Mouse (Mus musculus) stomach, embryonic 15.5 days (tissue): ENCODE measurements at regions not wholly inside any gene's neighbourhood (a gene's known extent, or its start where the extent isn't known, plus 50 kb on each side); places are given as distances from the start of the nearest gene placed in this dataset.

Experiments used
- ATAC-seq: fragments of 200-750 bp; cut with Nextera tagmentation; 2 replicates; pipeline ENCODE4 v1.8.0; 2017; ENCODE audit warnings: low read depth, moderate number of reproducible peaks, moderate TSS enrichment; ENCODE audit not compliant: insufficient read depth, low FRiP score
- H3K27ac ChIP-seq: fragments of 300-500 bp; sonication (generic); 2 replicates; pipeline ENCODE4 v1.5.1; 2015; ENCODE audit warnings: mild to moderate bottlenecking, inconsistent platforms
- H3K27me3 ChIP-seq: fragments of 300-500 bp; sonication (generic); replicated peaks from 2 replicates; pipeline ENCODE4 v1.6.1; 2015; ENCODE audit warnings: inconsistent platforms
- H3K36me3 ChIP-seq: fragments of 300-500 bp; sonication (generic); 2 replicates; pipeline ENCODE4 v1.6.1; 2015; ENCODE audit warnings: inconsistent platforms
- H3K4me1 ChIP-seq: fragments of 300-500 bp; sonication (generic); 2 replicates; pipeline ENCODE4 v1.6.1; 2015; ENCODE audit warnings: inconsistent platforms
- H3K4me2 ChIP-seq: fragments of 300-500 bp; sonication (generic); 2 replicates; pipeline ENCODE4 v1.6.1; 2015; ENCODE audit warnings: mild to moderate bottlenecking, inconsistent platforms
- H3K4me3 ChIP-seq: fragments of 300-500 bp; sonication (generic); replicated peaks from 2 replicates; pipeline ENCODE4 v1.5.1; 2015; ENCODE audit warnings: inconsistent platforms
- H3K9ac ChIP-seq: fragments of 300-500 bp; sonication (generic); 2 replicates; pipeline ENCODE4 v1.6.1; 2015; ENCODE audit warnings: inconsistent platforms
- H3K9me3 ChIP-seq: fragments of 300-500 bp; sonication (generic); 2 replicates; pipeline ENCODE4 v1.6.1; 2016; ENCODE audit warnings: inconsistent platforms
- WGBS: fragments of 180-500 bp; shearing (Covaris S2); methylation state at CpG from one replicate; pipeline ENCODE4 v1.1.7; 2015; 5-methylcytosine and 5-hydroxymethylcytosine counted together

DNA sequence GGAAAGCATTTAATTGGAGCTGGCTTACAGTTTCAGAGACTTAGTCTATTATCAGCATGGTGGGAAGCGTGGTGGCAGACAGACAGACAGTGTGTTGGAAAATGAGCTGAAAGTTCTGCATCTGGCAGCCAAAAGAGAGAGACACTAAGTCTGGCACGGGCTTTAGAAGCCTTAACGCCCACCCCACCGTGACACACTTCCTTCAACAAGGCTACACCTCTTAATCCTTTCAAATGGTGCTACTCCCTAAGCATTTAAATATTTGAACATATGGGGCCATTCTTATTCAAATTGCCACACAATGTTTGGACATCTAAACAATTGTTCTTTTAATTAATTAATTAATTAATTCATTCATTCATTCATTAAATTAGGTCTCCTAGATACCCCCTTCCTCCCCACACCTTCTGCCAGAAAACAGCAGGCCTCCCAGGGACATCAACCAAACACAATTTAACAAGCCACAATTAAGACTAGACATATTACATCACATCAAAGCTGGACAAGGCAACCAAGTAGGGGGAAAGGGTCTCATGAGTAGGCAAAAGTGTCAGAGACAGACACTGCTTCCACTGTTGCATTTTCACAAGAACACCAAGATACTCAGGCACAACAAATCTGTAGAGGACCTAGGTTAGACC, 135.4 kb upstream of the Ptbp2 start:
- Histone ChIP-seq H3K36me3 (no peaks in the 10 kb centered on the region), H3K4me2 (no peak overlapping the region), H3K9me3 (no peaks in the 10 kb centered on the region), H3K27me3 (no peaks in the 10 kb centered on the region), H3K27ac (no peak overlapping the region), H3K4me1 (no peaks in the 10 kb centered on the region), H3K9ac (no peak overlapping the region), H3K4me3 (no peak overlapping the region)
- ATAC-seq = no peak
- WGBS = 82% methylated on average over 4 of the region's 4 CpGs

- no peak for ATAC-seq
- H3K9me3 ChIP-seq = no peaks in the 10 kb centered on the region
- H3K27me3 ChIP-seq = no peaks in the 10 kb centered on the region
- no peaks in the 10 kb centered on the region for H3K36me3 ChIP-seq
- 56% methylated on average over 4 of the region's 4 CpGs for WGBS
- H3K27ac ChIP-seq = no peak overlapping the region
- no peak overlapping the region for H3K4me2 ChIP-seq
- no peak overlapping the region for H3K4me3 ChIP-seq
- H3K4me1 ChIP-seq = no peaks in the 10 kb centered on the region
- no peak overlapping the region for H3K9ac ChIP-seq
These were observed 132.0 kb upstream of the Ptbp2 start for GRCm38 (mm10) chr3:119915984-119916865.

- WGBS = 46% methylated on average over 7 of the region's 8 CpGs
- Histone ChIP-seq H3K4me3 (no peak overlapping the region), H3K4me1 (no peaks in the 10 kb centered on the region), H3K4me2 (no peak overlapping the region), H3K9me3 (no peaks in the 10 kb centered on the region), H3K36me3 (no peaks in the 10 kb centered on the region), H3K27me3 (no peaks in the 10 kb centered on the region), H3K27ac (no peak overlapping the region), H3K9ac (no peak overlapping the region)
- ATAC-seq = no peak
These were observed 127.3 kb upstream of the Ptbp2 start for GRCm38 (mm10) chr3:119911532-119911931.

- ATAC-seq = no peak
- Histone ChIP-seq H3K4me2 (no peak overlapping the region), H3K9me3 (no peaks in the 10 kb centered on the region), H3K4me3 (no peak overlapping the region), H3K27me3 (no peaks in the 10 kb centered on the region), H3K27ac (no peak overlapping the region), H3K9ac (no peak overlapping the region), H3K4me1 (no peaks in the 10 kb centered on the region), H3K36me3 (no peaks in the 10 kb centered on the region)
- WGBS = 75% methylated on average over 3 of the region's 3 CpGs
These were observed 120.0 kb upstream of the Ptbp2 start for GRCm38 (mm10) chr3:119904244-119904643.

DNA sequence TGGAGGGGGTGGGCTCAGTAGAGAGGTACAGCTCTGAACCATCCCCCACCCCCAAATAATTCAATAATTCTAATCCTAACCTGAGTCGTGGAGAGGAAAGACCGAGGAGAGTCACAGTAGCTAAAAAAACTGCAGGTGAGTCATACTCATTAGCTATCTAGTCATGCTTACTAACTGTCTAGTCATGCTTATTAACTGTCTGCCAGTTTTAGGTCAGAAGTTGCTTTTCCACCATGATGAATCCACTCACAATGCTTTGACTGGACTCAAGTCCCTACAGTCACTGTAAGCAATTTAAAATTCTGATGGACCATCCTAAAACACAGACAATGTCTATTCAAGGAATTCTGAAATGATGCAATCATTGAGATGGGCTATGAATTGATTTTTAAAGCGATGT, 110.9 kb upstream of the Ptbp2 start:
- H3K27me3 ChIP-seq = no peaks in the 10 kb centered on the region
- no peaks in the 10 kb centered on the region for H3K36me3 ChIP-seq
- no peak overlapping the region for H3K4me3 ChIP-seq
- H3K4me1 ChIP-seq = 0 out of 2 replicates have a peak, but pooled peaks cover 2% of the 10 kb centered on the region
- H3K27ac ChIP-seq = no peak overlapping the region
- H3K9ac ChIP-seq = no peak overlapping the region
- no peak overlapping the region for H3K4me2 ChIP-seq
- WGBS = 82% methylated on average over 3 of the region's 3 CpGs
- ATAC-seq = no peak
- H3K9me3 ChIP-seq = no peaks in the 10 kb centered on the region

DNA sequence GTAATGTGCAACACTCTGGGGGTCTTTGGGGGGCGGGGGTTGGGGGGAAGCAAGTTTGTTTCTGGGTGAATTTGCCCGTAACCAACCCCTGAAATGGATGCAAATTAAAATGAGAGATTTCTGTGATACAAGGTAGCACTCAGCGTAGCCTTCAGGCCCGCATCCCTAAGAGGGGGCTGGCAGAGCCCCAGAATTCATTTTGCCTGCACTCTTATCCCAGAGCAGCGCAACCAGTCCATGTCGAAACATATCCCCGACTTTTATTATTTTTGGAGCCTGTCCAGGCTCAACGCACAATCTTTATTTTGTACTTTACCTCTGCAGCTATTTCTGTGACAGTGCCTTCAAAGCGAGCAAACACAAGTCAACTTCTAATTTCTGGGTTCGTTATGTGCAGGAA, 109.8 kb upstream of the Ptbp2 start:
- Histone ChIP-seq H3K36me3 (no peaks in the 10 kb centered on the region), H3K27me3 (no peaks in the 10 kb centered on the region), H3K4me3 (no peak overlapping the region), H3K4me1 (0 out of 2 replicates have a peak, but pooled peaks cover 2% of the 10 kb centered on the region), H3K9me3 (no peaks in the 10 kb centered on the region), H3K4me2 (peak overlapping the region; percentile 45; the same call in 1 of the 2 replicates), H3K9ac (no peak overlapping the region), H3K27ac (no peak overlapping the region)
- ATAC-seq = no peak
- 46% methylated on average over 10 of the region's 10 CpGs for WGBS

DNA sequence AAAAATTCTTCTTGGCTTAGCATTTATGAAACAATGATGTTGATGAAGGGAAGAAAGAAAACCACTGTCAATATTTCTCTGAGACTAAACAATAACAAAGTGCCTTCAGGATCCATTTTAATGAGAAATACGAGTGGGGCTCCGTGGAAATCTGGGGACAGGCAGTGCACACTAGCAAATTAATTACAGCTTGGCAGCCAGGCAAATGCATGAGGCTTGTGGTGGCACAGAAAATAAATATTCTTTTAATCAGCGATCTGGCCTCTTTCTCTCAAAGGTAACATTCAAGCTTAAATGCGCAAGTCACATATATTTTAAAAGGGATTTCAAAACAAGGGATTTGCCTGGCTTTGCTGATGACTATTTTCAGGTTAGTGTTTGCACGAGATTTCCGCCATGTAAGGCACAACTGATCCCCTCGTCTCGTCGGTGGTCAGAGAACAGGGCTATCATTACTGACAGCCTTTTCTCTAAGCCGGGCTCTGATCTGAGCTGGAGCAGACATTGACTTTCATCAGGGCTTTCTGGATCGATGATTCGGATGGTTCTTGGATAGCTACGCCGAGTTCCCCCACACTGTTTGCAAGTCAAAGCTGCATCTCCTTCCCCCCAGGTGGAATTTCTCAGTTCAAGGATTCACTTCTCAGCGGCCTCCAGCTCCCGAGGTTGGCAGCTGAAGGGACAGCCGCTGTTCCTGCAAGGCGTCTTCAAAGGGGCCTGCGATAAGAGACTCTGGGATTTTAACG, 109.1 kb upstream of the Ptbp2 start:
- H3K9me3 ChIP-seq = no peaks in the 10 kb centered on the region
- H3K4me1 ChIP-seq = 0 out of 2 replicates have a peak, but pooled peaks cover 2% of the 10 kb centered on the region
- 14% methylated on average over 20 of the region's 20 CpGs for WGBS
- no peak overlapping the region for H3K9ac ChIP-seq
- H3K27ac ChIP-seq = no peak overlapping the region
- no peaks in the 10 kb centered on the region for H3K36me3 ChIP-seq
- H3K4me3 ChIP-seq = peak overlapping the region; percentile 17; the same call in 1 of the 2 replicates
- no peaks in the 10 kb centered on the region for H3K27me3 ChIP-seq
- peak overlapping the region; percentile 45 for H3K4me2 ChIP-seq
- ATAC-seq = no peak

DNA sequence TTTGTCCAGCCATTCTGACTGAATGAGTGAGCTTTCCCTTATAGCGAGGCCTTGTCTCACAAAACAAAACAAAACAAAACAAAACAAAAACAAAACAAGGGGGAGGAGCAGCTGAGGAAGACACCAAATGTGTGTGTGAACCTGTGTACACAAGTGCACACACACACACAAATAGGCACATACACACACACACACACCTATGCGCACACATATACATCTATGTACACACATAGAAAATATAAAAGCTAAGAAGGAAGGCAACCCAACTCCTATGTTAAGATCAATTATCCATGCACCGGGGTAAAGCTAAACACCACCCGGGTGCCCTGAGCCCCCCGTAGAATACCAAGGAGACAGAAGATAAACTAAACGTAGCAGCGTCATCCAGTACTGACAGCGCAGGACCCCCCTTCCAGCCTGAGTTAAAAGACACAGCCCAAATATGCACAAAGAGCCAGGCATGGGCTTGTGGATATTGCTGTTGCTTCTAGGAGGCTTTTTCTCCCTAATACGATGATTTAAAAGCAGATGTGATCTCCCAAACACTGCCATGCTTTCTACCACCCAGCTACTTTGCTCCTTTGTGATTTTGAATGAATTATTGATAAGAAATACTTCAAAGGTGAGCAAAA, 108.4 kb upstream of the Ptbp2 start:
- Histone ChIP-seq H3K9ac (no peak overlapping the region), H3K27ac (no peak overlapping the region), H3K4me2 (no peak overlapping the region), H3K27me3 (no peaks in the 10 kb centered on the region), H3K4me1 (0 out of 2 replicates have a peak, but pooled peaks cover 2% of the 10 kb centered on the region), H3K36me3 (no peaks in the 10 kb centered on the region), H3K4me3 (no peak overlapping the region), H3K9me3 (no peaks in the 10 kb centered on the region)
- no peak for ATAC-seq
- 56% methylated on average over 9 of the region's 9 CpGs for WGBS

DNA sequence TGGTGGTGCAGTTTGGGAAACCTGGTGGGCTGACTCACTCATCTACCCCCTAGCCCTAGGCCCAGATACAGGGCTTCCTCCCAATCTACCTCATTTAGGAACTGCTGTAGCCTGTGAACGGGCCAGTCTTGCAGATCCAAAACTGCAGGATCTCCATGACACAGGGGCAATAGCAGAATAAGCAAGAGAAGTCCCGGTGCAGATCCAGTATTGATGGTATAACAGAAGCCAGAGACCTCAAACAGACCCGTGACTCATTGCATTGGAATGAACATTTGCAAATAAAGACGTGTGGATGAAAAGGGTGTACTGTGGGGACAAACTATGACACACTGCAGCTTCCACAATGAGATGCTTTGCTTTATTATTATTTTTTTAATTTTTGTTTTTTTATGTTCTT, 106.6 kb upstream of the Ptbp2 start:
- 35% methylated on average over 4 of the region's 4 CpGs for WGBS
- ATAC-seq = no peak

DNA sequence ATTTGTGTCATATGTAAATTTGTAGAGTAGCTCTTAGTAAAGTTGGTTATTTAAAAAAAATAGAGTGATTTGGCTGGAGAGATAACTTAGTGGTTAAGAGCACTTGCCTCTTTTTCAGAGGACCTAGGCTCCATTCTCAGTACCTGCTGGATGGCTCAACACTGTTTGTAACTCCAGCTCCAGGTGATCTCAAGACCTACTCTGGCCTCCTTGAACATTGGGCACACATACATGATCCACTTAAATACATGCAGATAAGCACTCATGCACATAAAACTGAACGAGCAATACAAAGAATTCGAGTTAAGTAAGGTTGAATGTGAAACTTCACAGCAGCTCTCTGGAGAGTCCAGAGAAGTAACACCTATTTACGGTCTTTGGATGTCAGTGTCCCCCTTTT, 104.2 kb upstream of the Ptbp2 start:
- H3K27ac ChIP-seq = no peak overlapping the region
- 0 out of 2 replicates have a peak, but pooled peaks cover under 1% of the 10 kb centered on the region for H3K4me1 ChIP-seq
- H3K4me2 ChIP-seq = no peak overlapping the region
- H3K36me3 ChIP-seq = no peaks in the 10 kb centered on the region
- no peak overlapping the region for H3K9ac ChIP-seq
- no peak overlapping the region for H3K4me3 ChIP-seq
- ATAC-seq = no peak
- H3K27me3 ChIP-seq = no peaks in the 10 kb centered on the region
- 91% methylated on average over 3 of the region's 3 CpGs for WGBS
- no peaks in the 10 kb centered on the region for H3K9me3 ChIP-seq

More for the DNA sequence above, 106.6 kb upstream of the Ptbp2 start:
- H3K4me2 ChIP-seq = no peak overlapping the region
- H3K4me1 ChIP-seq = 0 out of 2 replicates have a peak, but pooled peaks cover 2% of the 10 kb centered on the region
- H3K27me3 ChIP-seq = no peaks in the 10 kb centered on the region
- no peaks in the 10 kb centered on the region for H3K36me3 ChIP-seq
- H3K27ac ChIP-seq = no peak overlapping the region
- no peak overlapping the region for H3K9ac ChIP-seq
- H3K4me3 ChIP-seq = no peak overlapping the region
- H3K9me3 ChIP-seq = no peaks in the 10 kb centered on the region

- WGBS = 90% methylated on average over 5 of the region's 5 CpGs
- H3K4me3 ChIP-seq = no peak overlapping the region
- H3K27me3 ChIP-seq = no peaks in the 10 kb centered on the region
- H3K9me3 ChIP-seq = no peaks in the 10 kb centered on the region
- no peak for ATAC-seq
- H3K9ac ChIP-seq = no peak overlapping the region
- H3K4me1 ChIP-seq = no peaks in the 10 kb centered on the region
- no peaks in the 10 kb centered on the region for H3K36me3 ChIP-seq
- no peak overlapping the region for H3K27ac ChIP-seq
- no peak overlapping the region for H3K4me2 ChIP-seq
These were observed 92.1 kb upstream of the Ptbp2 start for GRCm38 (mm10) chr3:119876395-119876794.
